Mouse (Mus musculus) lung, postnatal 4 days (tissue): ENCODE measurements at regions not wholly inside any gene's neighbourhood (a gene's known extent, or its start where the extent isn't known, plus 50 kb on each side); places are given as distances from the start of the nearest gene placed in this dataset.
"Not testable (repeated sequence)": the region's sequence is repeated elsewhere in the genome, so short reads cannot be mapped to it uniquely, and the experiment has no call there.

Source experiments
- DNase-seq, 2 experiments: peaks; one replicate each; pipeline ENCODE4 v3.0.0; 2021

DNA sequence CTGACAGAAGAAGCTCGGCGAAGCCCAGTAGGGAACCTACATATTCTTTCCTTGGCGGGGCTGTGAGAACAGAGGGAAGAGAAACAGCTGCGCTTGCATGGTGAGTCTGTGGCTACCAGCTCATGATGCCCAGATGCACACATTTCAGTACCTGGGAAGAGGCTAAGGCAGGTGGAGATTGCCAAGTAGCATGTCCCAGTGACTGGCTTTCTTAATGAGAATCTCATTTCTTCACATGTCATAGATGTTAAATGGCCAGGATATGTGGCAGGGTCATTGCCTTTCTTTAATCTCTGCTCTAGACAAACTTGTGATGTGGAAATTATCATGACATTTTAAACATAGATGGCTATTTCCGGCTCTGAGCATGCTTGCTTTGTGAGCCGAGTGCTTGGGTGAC, 109.5 kb upstream of the Tns3 start:
- no peak for DNase-seq

DNA sequence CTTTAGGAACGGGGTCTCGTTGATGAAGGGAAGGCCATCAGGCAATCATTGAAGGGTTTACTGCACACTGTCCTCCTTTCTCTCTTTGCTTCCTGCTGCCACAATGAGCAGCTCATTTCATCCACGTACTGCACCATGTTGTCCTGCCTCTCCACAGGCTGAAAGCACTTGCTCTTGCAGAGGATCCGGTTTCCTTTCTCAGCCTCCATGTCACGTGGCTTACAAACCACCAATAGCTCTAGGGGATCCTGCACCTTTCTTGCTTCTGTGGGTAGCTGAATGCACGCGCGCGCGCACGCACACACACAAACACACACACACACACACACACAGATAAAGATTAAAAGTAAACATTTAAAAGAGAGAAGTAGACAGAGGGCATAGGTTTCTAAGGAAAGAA, 108.9 kb upstream of the Tns3 start:
- no peak for DNase-seq

DNA sequence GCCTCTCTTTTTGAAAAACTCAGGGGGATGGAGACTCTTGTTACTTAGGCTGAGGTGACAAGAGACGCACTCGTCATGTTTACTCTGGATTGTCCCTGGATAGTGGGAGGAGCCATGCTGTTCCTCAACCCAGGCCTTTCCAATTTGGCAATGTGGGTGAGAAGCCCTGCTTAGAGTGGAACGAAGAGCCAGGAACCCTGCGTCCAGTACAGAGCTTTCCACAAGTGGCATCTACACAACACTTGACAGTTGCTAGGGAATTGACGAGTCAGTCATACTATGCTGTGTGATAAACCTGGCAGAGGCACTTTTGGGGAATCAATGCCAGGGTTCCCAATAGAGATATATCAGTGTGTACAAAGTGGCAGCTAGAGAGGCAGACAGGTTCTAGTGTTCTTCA, 108.2 kb upstream of the Tns3 start:
- no peak for DNase-seq

DNA sequence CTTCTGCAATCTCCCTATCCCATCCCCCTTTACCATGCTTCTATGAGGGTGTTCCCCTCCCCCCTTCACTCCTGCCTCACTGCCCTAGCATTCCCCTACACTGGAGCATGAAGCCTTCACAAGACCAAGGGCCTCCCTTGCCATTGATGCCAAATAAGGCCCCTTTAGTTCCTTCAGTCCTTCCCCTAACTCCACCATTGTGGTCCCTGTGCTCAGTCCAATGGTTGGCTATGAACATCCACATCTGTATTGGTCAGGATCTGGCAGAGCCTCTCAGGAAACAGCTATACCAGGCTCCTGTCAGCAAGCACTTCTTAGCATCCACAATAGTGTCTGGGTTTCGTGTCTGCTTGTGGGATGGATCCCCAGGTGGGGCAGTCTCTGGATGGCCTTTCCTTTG, 104.4 kb upstream of the Tns3 start:
- not testable (repeated sequence) for DNase-seq

DNA sequence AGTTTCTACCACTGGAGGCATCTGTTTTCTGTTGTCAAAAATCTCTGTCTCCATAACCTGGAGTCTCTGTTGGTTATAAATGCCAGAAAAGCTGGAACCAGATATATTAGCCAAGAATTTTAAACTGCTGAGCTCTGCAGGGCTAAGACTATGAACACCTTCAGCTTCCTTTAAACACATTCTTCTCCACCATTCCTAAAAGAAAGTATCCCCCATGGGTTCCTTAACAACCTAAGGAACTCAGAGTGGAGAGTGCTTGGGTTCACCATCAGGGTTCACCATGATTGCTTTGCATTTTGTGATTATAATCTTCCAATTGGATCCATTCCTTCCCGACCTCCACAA, 101.2 kb upstream of the Tns3 start:
- no peak for DNase-seq

DNA sequence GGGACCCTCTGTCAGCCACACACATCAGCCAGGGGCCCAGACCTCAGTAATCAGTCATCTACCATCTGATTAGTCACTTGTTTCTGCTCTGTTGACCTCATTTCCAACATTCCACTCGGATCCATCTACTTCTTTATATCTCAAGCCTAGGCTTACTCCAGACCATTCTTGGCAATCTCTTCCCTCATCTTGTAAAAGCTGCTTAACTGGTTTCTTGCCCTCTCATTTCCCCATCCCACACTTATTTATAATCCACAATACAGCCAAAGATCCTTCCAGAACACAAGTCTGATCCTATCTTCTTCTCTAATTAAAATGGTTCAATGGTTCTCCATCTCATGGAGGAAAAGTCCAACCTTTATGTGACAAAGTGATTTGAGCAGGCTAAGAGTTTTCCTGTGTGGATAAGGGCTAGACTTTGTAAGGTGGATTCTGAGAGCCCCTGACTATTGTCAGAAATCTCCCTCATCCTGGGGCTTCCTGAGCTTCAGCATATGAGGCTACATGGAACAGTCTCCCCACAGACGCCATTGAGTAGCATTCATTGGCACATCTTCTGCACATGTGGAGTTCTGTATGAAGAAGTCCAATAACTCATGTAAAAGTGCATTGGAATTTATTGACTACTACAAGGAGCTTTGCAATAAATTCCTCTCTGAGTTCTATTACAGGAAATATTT, 100.7 kb upstream of the Tns3 start:
- no peak for DNase-seq

DNA sequence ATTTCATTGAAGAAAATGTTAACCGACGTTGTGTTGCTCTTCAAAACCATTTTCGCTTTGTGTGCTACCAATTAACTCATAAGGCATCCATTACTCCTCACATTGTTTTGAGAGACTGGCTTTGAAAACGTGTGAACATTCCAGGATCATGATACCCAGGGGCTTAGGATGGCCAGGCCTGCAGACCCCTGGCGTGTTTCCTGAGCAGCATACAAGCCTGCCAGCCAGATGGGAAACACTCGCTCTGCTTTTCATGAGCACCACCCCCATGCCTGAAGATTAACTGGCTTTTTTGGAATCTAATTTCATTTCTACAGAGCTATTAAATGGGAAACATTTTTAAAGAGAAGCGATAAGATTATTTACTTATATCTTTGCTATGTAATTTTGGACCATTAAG, 99.1 kb upstream of the Tns3 start:
- peak in 1 of 2 experiments; percentile 28 for DNase-seq

DNA sequence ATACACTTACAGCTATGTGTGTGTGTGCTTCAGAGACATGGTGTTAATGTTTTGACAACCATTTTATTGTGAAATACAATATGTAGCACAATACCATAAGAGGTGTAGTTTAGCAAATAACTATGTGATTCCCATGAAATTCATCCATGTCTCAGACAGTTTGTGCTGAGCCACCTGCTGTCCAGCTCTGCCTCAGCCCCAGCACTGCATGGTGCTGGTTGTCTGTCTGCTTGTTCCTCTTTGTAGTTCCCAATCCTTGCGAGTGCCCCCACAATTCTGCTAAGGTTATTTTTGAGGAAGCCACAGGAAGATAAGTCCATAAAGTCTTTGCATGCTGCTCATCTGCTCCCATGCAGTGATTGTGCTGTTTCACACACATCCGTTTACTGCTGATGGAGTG, 97.8 kb upstream of the Tns3 start:
- no peak for DNase-seq

DNA sequence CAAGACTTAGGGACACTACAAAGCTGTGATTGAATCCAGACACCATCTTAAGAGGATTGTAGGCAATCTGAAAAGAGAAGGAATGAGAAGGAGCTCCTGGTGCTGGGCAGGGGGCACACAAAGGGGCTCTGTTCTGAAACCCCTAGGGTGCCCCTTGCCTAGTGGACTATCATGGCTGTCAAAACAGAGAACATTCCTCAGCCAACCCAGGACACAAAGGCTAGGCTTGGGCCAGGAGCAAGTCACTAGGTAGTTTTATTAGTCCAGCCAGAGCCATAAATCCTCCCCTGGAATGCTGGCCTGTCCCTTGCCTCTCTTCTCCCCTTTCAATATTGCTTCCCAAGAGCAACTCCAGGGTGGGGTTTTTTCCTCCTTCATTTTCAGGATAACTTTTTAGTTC, 97.3 kb upstream of the Tns3 start:
- DNase-seq: no peak

DNA sequence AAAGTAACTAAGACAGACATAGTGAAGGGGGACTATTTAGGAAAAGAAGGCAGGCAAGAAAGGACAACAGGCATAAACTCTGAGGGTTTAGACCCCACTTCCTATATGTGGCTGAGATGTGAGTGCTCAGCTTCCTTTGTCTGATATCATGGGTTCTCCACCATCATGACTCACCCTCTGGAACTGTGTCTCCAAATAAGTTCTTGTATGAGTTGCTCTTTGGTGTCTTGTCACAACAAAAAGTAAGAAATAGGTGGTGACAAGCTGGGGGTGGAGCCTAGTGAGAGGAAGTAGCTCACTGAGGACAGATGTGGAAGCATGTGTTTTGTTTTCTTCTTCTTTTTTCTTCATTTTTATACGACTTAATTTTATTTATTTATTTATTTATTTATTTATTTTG, 95.5 kb upstream of the Tns3 start:
- no peak for DNase-seq

DNA sequence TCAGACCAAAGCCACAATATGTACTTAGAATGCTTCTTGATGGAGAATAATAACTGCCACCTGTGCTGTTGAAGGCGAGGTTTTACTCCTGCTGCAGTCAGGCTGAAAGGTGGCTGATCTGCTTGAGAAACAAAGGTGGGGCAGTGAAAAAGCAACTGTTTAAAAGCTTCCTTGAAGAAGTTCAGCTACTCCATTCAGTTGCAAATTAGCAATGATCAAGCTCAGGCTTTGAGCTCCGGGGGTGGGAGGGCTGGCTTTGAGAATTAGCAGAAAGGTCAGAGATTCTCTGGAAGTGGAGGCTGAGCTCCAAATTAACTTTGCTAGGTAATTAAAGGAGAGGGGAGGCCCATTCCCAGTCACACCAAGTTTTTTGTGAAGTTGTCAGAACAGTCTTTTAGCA, 90.2 kb upstream of the Tns3 start:
- DNase-seq: not testable (repeated sequence)

DNA sequence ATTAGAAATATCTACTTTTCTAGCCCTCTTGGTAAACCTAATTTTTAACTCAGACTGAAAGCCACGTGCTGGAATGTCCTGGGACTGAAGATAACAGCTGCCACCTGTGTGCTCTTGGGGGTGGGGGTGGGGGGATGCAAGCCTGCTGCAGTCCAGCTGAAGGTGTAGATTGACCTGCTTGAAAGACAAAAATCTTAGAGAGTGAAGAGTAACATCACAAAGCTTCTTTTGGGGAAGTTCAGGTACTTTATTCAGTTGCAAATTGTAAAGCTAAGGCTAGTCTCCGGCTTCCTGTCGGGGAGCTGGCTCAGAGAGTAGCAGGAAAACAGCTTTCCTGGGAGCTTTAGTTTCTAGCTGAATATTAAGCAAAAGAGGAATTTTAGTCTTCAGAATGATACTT, 71.4 kb upstream of the Tns3 start:
- DNase-seq: not testable (repeated sequence)

DNA sequence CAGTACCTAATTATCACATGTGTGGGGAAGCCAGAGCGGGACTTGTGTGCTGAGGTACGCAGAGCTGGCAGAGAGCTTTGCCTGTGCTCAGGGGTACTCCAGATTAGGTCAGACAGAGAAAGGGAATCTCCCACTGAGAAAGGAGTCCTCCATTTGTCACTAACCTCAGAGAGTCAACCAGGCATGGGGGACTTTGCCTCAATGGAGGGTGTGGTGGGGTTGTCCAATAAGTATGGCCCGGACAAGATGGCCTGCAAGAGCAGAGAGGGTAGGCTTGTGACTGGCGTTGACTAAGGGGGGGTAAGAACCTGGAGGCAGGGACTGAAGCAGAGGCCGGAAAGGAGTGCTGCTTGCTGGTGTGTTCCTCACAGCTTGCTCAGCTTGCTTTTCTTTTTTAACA, 62.7 kb upstream of the Tns3 start:
- no peak for DNase-seq

DNA sequence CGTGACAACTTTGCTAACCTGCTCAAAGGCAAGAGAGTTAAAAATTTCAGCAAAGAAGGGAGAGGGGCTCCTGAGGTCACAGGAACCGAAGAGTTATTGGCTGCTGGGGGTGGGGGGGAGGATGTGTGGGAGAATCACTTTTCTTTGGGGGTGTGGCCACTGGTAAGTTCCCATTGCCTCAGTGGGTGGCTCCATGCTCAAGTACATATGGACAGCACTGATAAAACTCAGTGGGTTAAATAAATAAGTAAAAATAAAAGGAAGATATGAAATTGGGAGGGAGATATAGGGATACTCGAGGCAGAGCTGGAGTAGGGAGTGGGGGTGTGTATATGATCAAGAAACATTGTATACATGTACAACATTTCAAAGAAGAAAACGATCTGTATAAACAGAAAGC, 61.2 kb upstream of the Tns3 start:
- no peak for DNase-seq

DNA sequence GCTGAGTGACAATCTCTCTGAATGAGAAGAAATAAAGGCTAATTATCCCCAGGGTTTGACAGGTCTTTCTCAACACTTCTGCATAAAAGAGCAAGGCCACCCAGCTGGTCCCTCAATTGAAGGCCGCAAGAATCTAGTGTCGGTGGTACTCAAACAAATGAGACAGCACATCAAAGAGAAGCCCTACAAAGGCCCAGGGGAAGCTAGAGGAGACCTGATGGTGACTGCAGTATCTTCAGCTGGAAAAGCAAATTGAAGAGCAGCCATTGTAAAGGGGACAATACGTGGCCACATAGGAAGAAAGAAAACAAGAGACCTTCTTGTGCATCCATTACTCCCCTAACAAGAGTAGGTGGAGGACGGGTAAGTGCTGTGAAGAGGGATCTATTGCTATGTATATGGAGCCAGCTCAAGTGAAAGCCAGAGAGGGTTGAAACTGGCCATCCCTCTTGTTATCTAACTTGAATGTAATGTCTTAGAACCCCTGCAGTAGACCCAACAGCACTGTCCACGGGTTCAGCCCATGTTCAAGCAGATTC, 58.8 kb upstream of the Tns3 start:
- no peak for DNase-seq

DNA sequence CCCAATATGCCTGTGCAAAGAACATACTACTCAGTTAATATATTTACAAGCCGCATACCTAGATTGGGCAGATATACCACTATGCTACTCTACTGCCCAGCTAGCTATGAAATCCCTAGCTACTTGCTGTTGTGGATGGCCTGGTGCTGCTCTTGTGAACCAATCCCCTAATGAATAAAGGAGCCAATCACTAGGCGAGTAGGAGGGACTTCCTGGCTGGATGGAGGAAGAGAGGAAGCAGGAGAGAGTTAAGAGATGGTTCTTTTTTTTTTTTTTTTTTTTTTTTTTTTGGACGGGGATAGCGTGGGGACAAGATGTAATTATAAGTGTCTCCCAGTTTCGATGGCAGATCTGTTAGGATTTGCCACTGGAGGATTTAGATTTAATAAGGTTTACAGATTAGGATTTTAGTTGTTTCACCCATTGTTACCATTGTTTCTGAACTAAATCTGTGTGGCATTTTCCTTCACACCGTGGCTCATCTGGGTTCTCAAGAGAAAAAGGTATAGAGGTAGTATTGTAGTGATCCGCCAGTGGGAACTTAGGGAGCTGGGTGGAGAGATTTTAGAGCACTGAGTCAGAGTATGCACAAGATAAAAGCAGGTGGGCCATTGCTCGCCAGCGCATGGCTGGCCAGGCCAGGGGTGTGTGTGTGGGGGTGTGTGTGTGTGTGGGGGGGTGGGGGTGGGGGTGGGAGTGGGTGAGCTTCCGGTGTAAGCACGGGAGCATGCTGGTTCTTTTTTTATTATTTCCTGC, 55.1 kb upstream of the Tns3 start:
- no peak for DNase-seq

DNA sequence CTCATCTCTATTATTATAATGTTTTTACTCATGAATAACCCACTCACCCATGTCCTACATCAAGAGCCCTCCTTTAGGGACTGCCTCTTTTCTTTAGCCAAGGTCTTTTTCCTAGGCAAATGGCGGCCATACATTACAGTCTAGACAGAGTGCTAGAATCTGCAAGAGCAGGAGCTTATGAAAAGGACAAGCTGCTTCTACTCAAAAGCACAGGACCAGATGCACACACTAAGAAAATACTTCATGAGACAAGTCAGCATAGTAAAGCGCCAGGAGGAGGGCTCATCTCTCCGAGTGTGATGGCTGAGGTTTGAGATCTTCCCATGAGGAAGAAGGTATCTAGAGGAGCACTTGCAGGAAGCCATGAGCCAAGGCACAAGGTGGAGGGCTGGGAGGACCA, 53.4 kb upstream of the Tns3 start:
- no peak for DNase-seq

DNA sequence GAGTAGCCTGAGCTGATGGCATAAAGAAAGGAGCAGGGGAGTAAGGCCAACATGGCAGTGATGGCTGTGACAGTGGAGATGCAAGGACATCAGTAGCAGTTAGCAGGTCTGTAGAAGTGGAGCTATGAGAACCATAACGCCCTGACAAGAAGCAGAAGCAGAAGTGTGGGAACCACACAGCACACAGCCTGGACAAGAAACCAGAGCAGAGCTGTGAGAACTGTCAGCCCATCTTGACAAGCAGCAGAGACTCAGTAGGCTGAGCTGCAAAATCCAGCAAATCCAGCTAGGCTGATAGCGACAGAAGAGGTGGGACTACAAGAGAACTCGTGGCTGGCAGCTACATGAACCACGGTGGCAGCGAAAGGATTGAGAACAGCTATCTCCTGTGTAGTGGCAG, 52.5 kb upstream of the Tns3 start:
- DNase-seq: no peak

DNA sequence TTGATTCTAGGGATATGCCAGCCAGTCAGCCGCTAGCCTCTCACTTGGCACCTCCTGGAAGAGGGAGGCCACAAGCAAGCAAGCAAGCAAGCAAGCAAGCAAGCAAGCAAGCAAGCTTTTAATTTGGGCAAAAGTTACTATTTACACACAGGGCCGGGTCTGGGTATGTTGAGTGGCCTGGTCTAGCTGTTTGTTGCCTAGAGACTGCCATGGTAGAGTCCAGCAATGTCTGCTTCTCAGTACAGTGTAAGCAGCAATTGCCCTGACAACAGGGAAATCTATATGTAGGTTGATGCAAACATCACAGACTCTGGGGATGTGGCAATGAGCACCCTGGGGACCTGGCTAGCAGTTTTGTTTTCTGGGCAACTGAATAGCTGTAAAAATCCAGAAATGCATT, 51.4 kb upstream of the Tns3 start:
- DNase-seq: no peak
